Mouse (Mus musculus) Patski (cell line): Measurements from ENCODE around the gene Fmc1. TPM values are rescaled to one million over a fixed set of nuclear protein-coding genes. Genes with fewer than 3 reads are reported as not detected.

ENCODE experiments used
- ATAC-seq: fragments of 100-300 bp; one replicate; pipeline ENCODE4 v1.8.0; 2021
- CTCF ChIA-PET: fragments of 350-600 bp; sonication (Branson Sonifier 250); formaldehyde crosslinking; loops from one replicate; lab custom pipeline; 2022; ENCODE audit warnings: inconsistent platforms; lab: Charles Lee
- POLR2A ChIA-PET: fragments of 350-600 bp; sonication (Branson Sonifier 250); formaldehyde crosslinking; loops from one replicate; lab custom pipeline; 2022; ENCODE audit warnings: antibody characterized with exemption, inconsistent platforms; lab: Charles Lee
- DNase-seq: peaks from one replicate; pipeline ENCODE4 v3.0.0-alpha.2; 2011; ENCODE audit warnings: low read depth, low spot score
- H3K27me3 ChIP-seq: fragments of 371-371 bp; one replicate; pipeline ENCODE4 v1.5.1; 2021
- CTCF ChIP-seq: fragments of 100-300 bp; IDR thresholded peaks from one replicate; pipeline ENCODE4 v1.5.1; 2021
- in situ Hi-C: fragments of 300-500 bp; cut with MboI; formaldehyde crosslinking; loops from 3 replicates; pipeline ENCODE4 v1.11.1; 2018; ENCODE audit warnings: low pct_unique_long_range_greater_than_20kb, mixed read lengths
- polyA plus RNA-seq: library from polyadenylated mRNA; unstranded; gene quantifications from one replicate; pipeline ENCODE4 v1.2.3, GENCODE M21; 2021

Fmc1 gene
- polyA plus RNA-seq, 1 experiment from 2014 or later, result 62.6 TPM

- no peak for TF ChIP-seq CTCF
- ChIA-PET POLR2A (interaction anchor here (0.6 to 1.6 kb wide), 3 partner anchors 17 to 245 kb away, joined by 3 to 24 read pairs (median 6); partner anchors contain the start of gene Fmc1), CTCF (interaction anchor here (1.4 to 3.3 kb wide), 2 partner anchors 17 to 21 kb away, joined by 3 to 21 read pairs; partner anchors contain the start of gene Fmc1)
- in situ Hi-C loops, result no loop called here
- peak; percentile 96 for DNase-seq
- H3K27me3 ChIP-seq, result no peaks in the 10 kb centered on the region
- ATAC-seq, result peak; percentile 83
These were observed 18.0 kb downstream of the Fmc1 start, which contains the start of gene Luc7l2 for GRCm38 (mm10) chr6:38551062-38551988. TSS of gene Luc7l2 (plus strand) at chr6:38551334.

- no peaks in the 10 kb centered on the region for H3K27me3 ChIP-seq
- CTCF ChIA-PET, result interaction anchor here (1.6 kb wide), 1 partner anchor 12 kb away, joined by 3 read pairs; no protein-coding TSS in a partner anchor
- in situ Hi-C loops, result no loop called here
- TF ChIP-seq CTCF, result no peak
- POLR2A ChIA-PET, result no interaction called here
- DNase-seq (peak; percentile 62), ATAC-seq (peak; percentile 89)
These were observed 18.8 kb downstream of the Fmc1 start for GRCm38 (mm10) chr6:38551989-38552635.

- ChIA-PET POLR2A (no interaction called here), CTCF (interaction anchor here (1.6 kb wide), 1 partner anchor 11 kb away, joined by 3 read pairs; no protein-coding TSS in a partner anchor)
- in situ Hi-C loops, result no loop called here
- DNase-seq, result no peak
- ATAC-seq, result no peak
- no peaks in the 10 kb centered on the region for H3K27me3 ChIP-seq
- TF ChIP-seq CTCF, result no peak
These were observed 19.3 kb downstream of the Fmc1 start for GRCm38 (mm10) chr6:38552636-38553000.

- ChIA-PET POLR2A (interaction anchor here (0.6 kb wide), 1 partner anchor 57 kb away, joined by 3 read pairs; no protein-coding TSS in a partner anchor), CTCF (no interaction called here)
- ATAC-seq (no peak), DNase-seq (no peak)
- TF ChIP-seq CTCF, result no peak
- H3K27me3 ChIP-seq, result no peaks in the 10 kb centered on the region
- in situ Hi-C loops, result no loop called here
These were observed 42.8 kb downstream of the Fmc1 start for GRCm38 (mm10) chr6:38576096-38576495.

- DNase-seq (no peak), ATAC-seq (no peak)
- no peaks in the 10 kb centered on the region for H3K27me3 ChIP-seq
- CTCF ChIA-PET, result no interaction called here
- POLR2A ChIA-PET, result interaction anchor here (1.2 kb wide), 1 partner anchor 62 kb away, joined by 3 read pairs; no protein-coding TSS in a partner anchor
- in situ Hi-C loops, result no loop called here
- no peak for TF ChIP-seq CTCF
These were observed 47.0 kb downstream of the Fmc1 start for GRCm38 (mm10) chr6:38580112-38580857.

GRCm38 (mm10) chr6:38581711-38582110 is 48.4 kb downstream of the Fmc1 start:
- ChIA-PET CTCF (interaction anchor here (0.7 to 0.9 kb wide), 2 partner anchors 10 kb away, joined by 3 to 4 read pairs; no protein-coding TSS in a partner anchor), POLR2A (interaction anchor here (0.9 kb wide), 1 partner anchor 18 kb away, joined by 5 read pairs; no protein-coding TSS in a partner anchor)
- no peak for TF ChIP-seq CTCF
- no peak for ATAC-seq
- in situ Hi-C loops, result no loop called here
- H3K27me3 ChIP-seq, result no peaks in the 10 kb centered on the region
- DNase-seq, result no peak

Other genes starting within 250 kb of the Fmc1 start
- 4.0 TPM for gene Zc3hav1l, start 234.2 kb upstream of the Fmc1 start, polyA plus RNA-seq
- 32.7 TPM for gene Zc3hav1, start 178.9 kb upstream of the Fmc1 start, polyA plus RNA-seq
- gene Ttc26, start 152.0 kb upstream of the Fmc1 start, polyA plus RNA-seq, result 13.2 TPM
- 10.6 TPM for gene Ubn2, start 99.6 kb upstream of the Fmc1 start, polyA plus RNA-seq
- 117 TPM for gene Luc7l2, start 17.8 kb downstream of the Fmc1 start, polyA plus RNA-seq
- 24.7 TPM for gene Klrg2, start 103.7 kb downstream of the Fmc1 start, polyA plus RNA-seq
- gene Clec2l, start 129.6 kb downstream of the Fmc1 start, polyA plus RNA-seq, result 7.6 TPM